Mouse (Mus musculus): ENCODE results near the gene Fam173b. TPM values are rescaled to one million over a fixed set of nuclear protein-coding genes. Genes with fewer than 3 reads are reported as not detected.

Gene Fam173b
- polyA plus RNA-seq, 1 experiment from 2014 or later = 12.7 TPM

GRCm38 (mm10) chr15:31636091-31636595, 34.5 kb downstream of the Fam173b start:
- Histone ChIP-seq H3K9me3 (peaks cover 5% of the 10 kb centered on the region; the same call in 1 of the 2 replicates), H3K27ac (replicated peaks) (no peak overlapping the region), H3K9ac (no peak overlapping the region), H3K27me3 (replicated peaks) (no peaks in the 10 kb centered on the region), H3K4me3 (no peak overlapping the region), H3K36me3 (no peaks in the 10 kb centered on the region), H3K4me2 (no peak overlapping the region), H3K4me1 (peaks cover 4% of the 10 kb centered on the region; the same call in 1 of the 2 replicates)
- 75% methylated on average over 9 of the region's 9 CpGs for WGBS
- no peak for ATAC-seq (ENCODE audit: extremely low read depth, insufficient number of reproducible peaks, low FRiP score, low TSS enrichment)

DNA sequence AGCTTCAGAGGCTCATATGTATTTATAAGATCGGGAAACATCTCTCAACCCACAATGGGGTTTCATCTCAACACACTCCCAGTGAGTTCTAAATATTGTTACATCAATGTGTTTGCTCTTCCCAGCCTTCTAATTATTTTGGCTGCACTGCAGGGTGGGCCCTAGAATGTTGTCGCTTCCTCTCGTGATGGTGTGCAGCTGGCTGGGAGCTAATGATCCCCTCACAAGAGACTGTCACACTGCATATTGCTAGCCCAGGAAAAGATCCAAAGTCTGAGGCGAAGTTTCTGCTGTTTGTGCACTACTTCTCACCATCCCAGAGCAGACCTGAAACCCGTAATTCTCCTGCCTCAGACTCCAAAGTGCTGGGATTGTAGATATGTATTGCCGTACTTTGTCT, 45.6 kb downstream of the Fam173b start:
- 71% methylated on average over 6 of the region's 6 CpGs for WGBS
- H3K9me3 ChIP-seq = no peaks in the 10 kb centered on the region
- H3K4me2 ChIP-seq = no peak overlapping the region
- H3K4me1 ChIP-seq = 0 out of 2 replicates have a peak, but pooled peaks cover 4% of the 10 kb centered on the region
- H3K36me3 ChIP-seq = no peaks in the 10 kb centered on the region
- H3K27ac ChIP-seq (replicated peaks) = no peak overlapping the region
- no peak for ATAC-seq (ENCODE audit: extremely low read depth, insufficient number of reproducible peaks, low FRiP score, low TSS enrichment)
- no peaks in the 10 kb centered on the region for H3K27me3 ChIP-seq (replicated peaks)
- H3K9ac ChIP-seq = no peak overlapping the region
- no peak overlapping the region for H3K4me3 ChIP-seq

- Histone ChIP-seq H3K36me3 (no peaks in the 10 kb centered on the region), H3K27me3 (replicated peaks) (no peaks in the 10 kb centered on the region), H3K4me2 (no peak overlapping the region), H3K27ac (replicated peaks) (no peak overlapping the region), H3K9ac (no peak overlapping the region), H3K4me3 (no peak overlapping the region), H3K9me3 (no peaks in the 10 kb centered on the region), H3K4me1 (0 out of 2 replicates have a peak, but pooled peaks cover 4% of the 10 kb centered on the region)
- WGBS = 67% methylated on average over 8 of the region's 8 CpGs
- ATAC-seq (ENCODE audit: extremely low read depth, insufficient number of reproducible peaks, low FRiP score, low TSS enrichment) = no peak
Measured at GRCm38 (mm10) chr15:31647851-31648569, 46.4 kb downstream of the Fam173b start.

GRCm38 (mm10) chr15:31649691-31650090, 48.0 kb downstream of the Fam173b start:
- Histone ChIP-seq H3K4me1 (0 out of 2 replicates have a peak, but pooled peaks cover 1% of the 10 kb centered on the region), H3K27ac (replicated peaks) (no peak overlapping the region), H3K36me3 (no peaks in the 10 kb centered on the region), H3K9me3 (no peaks in the 10 kb centered on the region), H3K9ac (no peak overlapping the region), H3K4me3 (no peak overlapping the region), H3K27me3 (replicated peaks) (no peaks in the 10 kb centered on the region), H3K4me2 (no peak overlapping the region)
- no peak for ATAC-seq (ENCODE audit: extremely low read depth, insufficient number of reproducible peaks, low FRiP score, low TSS enrichment)
- WGBS = 86% methylated on average over 12 of the region's 12 CpGs

DNA sequence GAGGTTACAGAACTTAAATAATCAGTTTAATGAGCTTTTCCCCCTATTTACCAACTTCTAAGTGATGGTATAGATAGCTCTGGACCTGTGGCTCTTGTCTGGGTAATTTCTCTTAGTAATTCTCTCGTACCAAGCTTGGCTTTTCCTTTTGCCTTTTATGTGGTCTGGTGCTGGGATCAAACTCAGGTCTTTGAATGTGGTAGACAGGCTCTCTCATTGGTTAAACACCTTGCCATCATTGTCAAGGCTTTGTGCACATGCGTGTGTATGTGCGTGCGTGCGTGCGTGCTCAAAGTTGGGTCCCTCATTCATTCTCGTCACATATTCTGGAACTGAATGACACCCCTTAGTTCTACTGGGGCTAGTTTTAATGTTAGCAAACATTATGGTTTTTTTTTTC, 49.2 kb downstream of the Fam173b start:
- H3K9me3 ChIP-seq = no peaks in the 10 kb centered on the region
- no peak overlapping the region for H3K4me3 ChIP-seq
- H3K27me3 ChIP-seq (replicated peaks) = no peaks in the 10 kb centered on the region
- H3K36me3 ChIP-seq = no peaks in the 10 kb centered on the region
- 88% methylated on average over 7 of the region's 7 CpGs for WGBS
- no peak overlapping the region for H3K4me2 ChIP-seq
- H3K27ac ChIP-seq (replicated peaks) = no peak overlapping the region
- no peaks in the 10 kb centered on the region for H3K4me1 ChIP-seq
- ATAC-seq (ENCODE audit: extremely low read depth, insufficient number of reproducible peaks, low FRiP score, low TSS enrichment) = no peak
- no peak overlapping the region for H3K9ac ChIP-seq

GRCm38 (mm10) chr15:31660133-31660795, 58.6 kb downstream of the Fam173b start:
- Histone ChIP-seq H3K9ac (no peak overlapping the region), H3K9me3 (no peaks in the 10 kb centered on the region), H3K4me3 (no peak overlapping the region), H3K27ac (replicated peaks) (no peak overlapping the region), H3K36me3 (no peaks in the 10 kb centered on the region), H3K4me2 (no peak overlapping the region), H3K4me1 (0 out of 2 replicates have a peak, but pooled peaks cover 5% of the 10 kb centered on the region), H3K27me3 (replicated peaks) (no peaks in the 10 kb centered on the region)
- no peak for ATAC-seq (ENCODE audit: extremely low read depth, insufficient number of reproducible peaks, low FRiP score, low TSS enrichment)
- WGBS = 68% methylated on average over 5 of the region's 5 CpGs

GRCm38 (mm10) chr15:31660844-31661243, 59.2 kb downstream of the Fam173b start:
- ATAC-seq (ENCODE audit: extremely low read depth, insufficient number of reproducible peaks, low FRiP score, low TSS enrichment) = no peak
- Histone ChIP-seq H3K36me3 (no peaks in the 10 kb centered on the region), H3K9me3 (no peaks in the 10 kb centered on the region), H3K27me3 (replicated peaks) (no peaks in the 10 kb centered on the region), H3K4me3 (no peak overlapping the region), H3K4me2 (no peak overlapping the region), H3K4me1 (0 out of 2 replicates have a peak, but pooled peaks cover 5% of the 10 kb centered on the region), H3K27ac (replicated peaks) (no peak overlapping the region), H3K9ac (no peak overlapping the region)
- 77% methylated on average over 9 of the region's 9 CpGs for WGBS

DNA sequence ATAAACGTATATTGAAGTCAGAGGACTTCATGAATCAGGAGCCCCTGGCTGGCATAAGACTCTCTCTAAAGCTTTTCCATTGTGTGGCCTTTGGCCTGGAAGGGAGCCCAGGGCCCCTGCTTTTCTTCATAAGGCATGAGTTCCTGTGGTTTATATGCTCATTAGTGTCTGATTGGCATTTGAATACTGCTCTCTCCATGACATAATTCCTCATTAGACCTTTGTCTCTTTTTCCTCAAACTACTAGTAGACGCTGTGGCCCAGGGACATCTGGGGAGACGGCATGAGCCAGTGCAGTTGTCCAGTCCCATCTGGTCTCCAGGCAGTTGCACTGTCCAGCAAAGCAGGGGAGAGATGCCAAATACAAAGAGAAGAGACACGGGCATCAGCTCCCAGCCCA, 60.1 kb downstream of the Fam173b start:
- H3K27me3 ChIP-seq (replicated peaks) = no peaks in the 10 kb centered on the region
- H3K27ac ChIP-seq (replicated peaks) = no peak overlapping the region
- no peak overlapping the region for H3K9ac ChIP-seq
- 85% methylated on average over 4 of the region's 4 CpGs for WGBS
- no peak overlapping the region for H3K4me2 ChIP-seq
- H3K4me1 ChIP-seq = 0 out of 2 replicates have a peak, but pooled peaks cover 5% of the 10 kb centered on the region
- H3K4me3 ChIP-seq = no peak overlapping the region
- H3K9me3 ChIP-seq = no peaks in the 10 kb centered on the region
- ATAC-seq (ENCODE audit: extremely low read depth, insufficient number of reproducible peaks, low FRiP score, low TSS enrichment) = no peak
- H3K36me3 ChIP-seq = no peaks in the 10 kb centered on the region

- no peak; the same call in 1 of the 2 replicates for ATAC-seq (ENCODE audit: extremely low read depth, insufficient number of reproducible peaks, low FRiP score, low TSS enrichment)
- no peak overlapping the region for H3K4me3 ChIP-seq
- 0 out of 2 replicates have a peak, but pooled peaks cover 5% of the 10 kb centered on the region for H3K4me1 ChIP-seq
- WGBS = 61% methylated on average over 3 of the region's 3 CpGs
- H3K9ac ChIP-seq = no peak overlapping the region
- H3K9me3 ChIP-seq = no peaks in the 10 kb centered on the region
- no peak overlapping the region for H3K27ac ChIP-seq (replicated peaks)
- H3K27me3 ChIP-seq (replicated peaks) = no peaks in the 10 kb centered on the region
- no peaks in the 10 kb centered on the region for H3K36me3 ChIP-seq
- no peak overlapping the region for H3K4me2 ChIP-seq
Measured at GRCm38 (mm10) chr15:31663074-31663473, 61.4 kb downstream of the Fam173b start.

Data from heart, embryonic 13.5 days (tissue).